Mouse (Mus musculus) heart, adult 2 months (tissue): ENCODE results near the gene Slc38a9. TPM values are rescaled to one million over a fixed set of nuclear protein-coding genes. Genes with fewer than 3 reads are reported as not detected.
"Not testable (repeated sequence)": the region's sequence is repeated elsewhere in the genome, so short reads cannot be mapped to it uniquely, and the experiment has no call there.

Source experiments
- DNase-seq, 2 experiments: peaks; one replicate each; pipeline ENCODE4 v3.0.0; 2021
- H3K27ac ChIP-seq: fragments of 200-600 bp; 2 replicates; pipeline ENCODE4 v1.8.1; 2022
- H3K27me3 ChIP-seq: fragments of 200-500 bp; 2 replicates; pipeline ENCODE4 v1.6.1; 2012; ENCODE audit warnings: mild to moderate bottlenecking, low read length, inconsistent platforms, mixed read lengths; ENCODE audit not compliant: control insufficient read depth, insufficient read depth
- H3K36me3 ChIP-seq: fragments of 200-500 bp; 2 replicates; pipeline ENCODE4 v1.6.1; 2012; ENCODE audit warnings: low read length, inconsistent platforms; ENCODE audit not compliant: control insufficient read depth, insufficient read depth
- H3K4me1 ChIP-seq: fragments of 200-500 bp; 2 replicates; pipeline ENCODE4 v1.6.1; 2011; ENCODE audit warnings: low read length; ENCODE audit not compliant: control insufficient read depth, insufficient read depth
- H3K4me3 ChIP-seq: fragments of 200-600 bp; 2 replicates; pipeline ENCODE4 v1.8.1; 2022
- H3K79me2 ChIP-seq: fragments of 200-500 bp; replicated peaks from 2 replicates; pipeline ENCODE4 v1.6.1; 2012; ENCODE audit warnings: mild to moderate bottlenecking, inconsistent platforms, low read length, moderate library complexity, mixed read lengths; ENCODE audit not compliant: control insufficient read depth, insufficient read depth
- H3K9ac ChIP-seq: fragments of 200-500 bp; 2 replicates; pipeline ENCODE4 v1.6.1; 2012; ENCODE audit warnings: low read depth, mild to moderate bottlenecking, control low read depth, inconsistent platforms, low read length, mixed read lengths
- CTCF ChIP-seq: fragments of 200-600 bp; IDR thresholded peaks from 2 replicates; pipeline ENCODE4 v1.8.1; 2022; ENCODE audit warnings: antibody characterized with exemption, mild to moderate bottlenecking, moderate library complexity
- EP300 ChIP-seq: fragments of 200-500 bp; IDR thresholded peaks from 2 replicates; pipeline ENCODE4 v1.6.1; 2011; ENCODE audit warnings: low read depth, low read length, control low read depth; ENCODE audit not compliant: insufficient read depth
- POLR2A ChIP-seq: fragments of 200-500 bp; IDR thresholded peaks from 2 replicates; pipeline ENCODE4 v1.6.1; 2011; ENCODE audit warnings: mild to moderate bottlenecking, low read depth, low read length, control low read depth; ENCODE audit not compliant: insufficient read depth
- WGBS: fragments of 180-500 bp; shearing (Covaris S2); methylation state at CpG from one replicate; pipeline ENCODE4 v1.1.7; 2018; 5-methylcytosine and 5-hydroxymethylcytosine counted together
- intact Hi-C: fragments of 180-260 bp; cut with DNase I; formaldehyde crosslinking; loops from one replicate; pipeline ENCODE4 v1.15.1; 2025
- polyA plus RNA-seq: library from polyadenylated mRNA; depleted of rRNA; stranded (reverse); fragments of >200 nt; gene quantifications from 2 replicates; pipeline ENCODE4 v1.2.3, GENCODE M21; 2012
- total RNA-seq, 2 experiments: library from RNA; stranded (reverse); gene quantifications; 2 replicates each; pipeline ENCODE4 v1.2.3; 2021

Gene Slc38a9
- total and polyA plus RNA-seq, 3 experiments: 7.7 to 8.5 (median 8.3) TPM

GRCm38 (mm10) chr13:112720078-112720736 is 59.7 kb downstream of the Slc38a9 start:
- intact Hi-C loops: loop anchor here (5.0 kb wide), 2 partner anchors 42 to 43 kb away; no protein-coding TSS in a partner anchor
- TF ChIP-seq POLR2A (no peak), CTCF (no peak), EP300 (no peak)
- H3K79me2 ChIP-seq: no peaks in the 10 kb centered on the region
- no peaks in the 10 kb centered on the region for H3K27me3 ChIP-seq
- H3K9ac ChIP-seq: no peak overlapping the region
- peaks cover 6% of the 10 kb centered on the region for H3K4me1 ChIP-seq
- DNase-seq: no peak
- H3K4me3 ChIP-seq: no peak overlapping the region
- 96% methylated on average over 15 of the region's 15 CpGs for WGBS
- peaks cover 9% of the 10 kb centered on the region for H3K36me3 ChIP-seq
- H3K27ac ChIP-seq: no peak overlapping the region

- H3K27ac ChIP-seq: peak overlapping the region; percentile 49
- WGBS: 57% methylated on average over 9 of the region's 9 CpGs
Measured at GRCm38 (mm10) chr13:112721946-112722729, 61.6 kb downstream of the Slc38a9 start.

GRCm38 (mm10) chr13:112724260-112724659 is 63.7 kb downstream of the Slc38a9 start:
- not testable (repeated sequence) for DNase-seq, H3K9ac ChIP-seq, H3K4me3 ChIP-seq, H3K79me2 ChIP-seq, H3K4me1 ChIP-seq, H3K27ac ChIP-seq, H3K27me3 ChIP-seq
- intact Hi-C loops: loop anchor here (5.0 kb wide), 2 partner anchors 38 to 47 kb away; no protein-coding TSS in a partner anchor
- peaks cover 12% of the 10 kb centered on the region for H3K36me3 ChIP-seq

More at GRCm38 (mm10) chr13:112721946-112722729, 61.6 kb downstream of the Slc38a9 start:
- intact Hi-C loops: loop anchor here (5.0 kb wide), 2 partner anchors 40 to 45 kb away; no protein-coding TSS in a partner anchor
- no peaks in the 10 kb centered on the region for H3K79me2 ChIP-seq
- no peak overlapping the region for H3K9ac ChIP-seq
- peaks cover 12% of the 10 kb centered on the region for H3K36me3 ChIP-seq
- no peak for TF ChIP-seq CTCF
- TF ChIP-seq EP300: peak; percentile 53; the same call in 1 of the 2 replicates
- no peak for TF ChIP-seq POLR2A
- peak; percentile 56 to 69 for DNase-seq
- peaks cover 10% of the 10 kb centered on the region for H3K4me1 ChIP-seq
- no peaks in the 10 kb centered on the region for H3K27me3 ChIP-seq
- H3K4me3 ChIP-seq: no peak overlapping the region

- Histone ChIP-seq H3K4me3 (no peak overlapping the region), H3K79me2 (no peaks in the 10 kb centered on the region), H3K9ac (no peak overlapping the region), H3K4me1 (peaks cover 10% of the 10 kb centered on the region), H3K27ac (no peak overlapping the region), H3K36me3 (peaks cover 12% of the 10 kb centered on the region), H3K27me3 (no peaks in the 10 kb centered on the region)
- 30% methylated on average over 3 of the region's 3 CpGs for WGBS
- no peak for DNase-seq
- intact Hi-C loops: no loop called here
- TF ChIP-seq EP300 (no peak), CTCF (no peak), POLR2A (no peak)
Measured at GRCm38 (mm10) chr13:112726002-112726401, 65.5 kb downstream of the Slc38a9 start.

DNA sequence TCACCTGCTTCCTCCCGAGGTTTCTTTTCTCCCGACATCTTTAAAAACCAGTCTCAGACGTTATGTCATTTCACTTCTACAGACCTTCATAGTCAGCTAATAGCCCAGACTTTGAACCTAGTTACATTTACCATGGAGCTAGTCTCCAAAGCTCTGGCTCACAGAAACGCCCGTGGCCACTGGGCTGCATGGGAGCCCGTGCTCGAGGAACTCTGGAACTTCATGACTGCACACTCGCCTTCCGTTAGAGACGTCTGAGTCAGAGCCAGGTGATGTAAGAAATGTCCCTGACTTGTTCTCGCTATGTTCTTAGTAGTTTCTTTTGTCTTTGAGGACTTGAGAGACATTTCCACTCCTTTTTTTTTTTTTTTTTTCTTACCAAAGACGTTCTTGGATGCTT is 72.8 kb downstream of the Slc38a9 start:
- intact Hi-C loops: no loop called here

More for the DNA sequence above, 72.8 kb downstream of the Slc38a9 start:
- no peak for DNase-seq
- WGBS: 88% methylated on average over 12 of the region's 12 CpGs
- H3K9ac ChIP-seq: no peak overlapping the region
- no peaks in the 10 kb centered on the region for H3K36me3 ChIP-seq
- H3K4me1 ChIP-seq: no peaks in the 10 kb centered on the region
- no peaks in the 10 kb centered on the region for H3K79me2 ChIP-seq
- no peak for TF ChIP-seq CTCF
- TF ChIP-seq POLR2A: no peak
- TF ChIP-seq EP300: no peak
- no peak overlapping the region for H3K27ac ChIP-seq
- H3K27me3 ChIP-seq: no peaks in the 10 kb centered on the region
- no peak overlapping the region for H3K4me3 ChIP-seq
